Mouse (Mus musculus): ENCODE data around the gene Timm44.

Gene Timm44

DNA sequence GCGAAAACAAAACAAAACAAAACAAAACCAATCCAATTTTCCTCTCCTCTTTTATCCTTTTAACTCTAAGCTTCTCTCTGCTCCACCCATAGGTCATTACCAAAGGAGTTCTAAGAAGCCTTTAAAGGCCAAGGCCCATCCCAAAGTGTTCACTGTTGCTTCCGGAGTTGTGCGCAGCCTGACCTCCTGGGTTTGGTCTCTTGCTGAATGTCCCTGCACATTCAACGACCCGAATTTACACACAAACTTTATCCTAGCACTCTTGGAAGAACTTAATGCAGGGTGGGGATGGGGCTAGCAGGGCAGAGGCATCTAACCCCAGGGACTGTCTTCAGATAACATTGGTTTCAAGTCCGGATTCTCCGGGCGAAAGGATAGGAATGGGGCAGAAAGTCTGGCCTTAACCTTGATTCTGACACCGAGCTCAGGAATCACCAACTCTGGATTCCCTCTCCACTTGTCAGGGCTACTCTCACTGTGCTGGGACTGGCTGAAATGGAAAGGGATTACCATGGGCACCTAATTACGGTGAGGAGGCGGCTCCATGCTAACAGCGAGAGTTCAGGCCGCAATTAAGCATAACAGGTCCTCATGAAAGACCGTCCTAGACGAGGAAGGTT is 37.8 kb downstream of the Timm44 start:
- no peak for DNase-seq

DNA sequence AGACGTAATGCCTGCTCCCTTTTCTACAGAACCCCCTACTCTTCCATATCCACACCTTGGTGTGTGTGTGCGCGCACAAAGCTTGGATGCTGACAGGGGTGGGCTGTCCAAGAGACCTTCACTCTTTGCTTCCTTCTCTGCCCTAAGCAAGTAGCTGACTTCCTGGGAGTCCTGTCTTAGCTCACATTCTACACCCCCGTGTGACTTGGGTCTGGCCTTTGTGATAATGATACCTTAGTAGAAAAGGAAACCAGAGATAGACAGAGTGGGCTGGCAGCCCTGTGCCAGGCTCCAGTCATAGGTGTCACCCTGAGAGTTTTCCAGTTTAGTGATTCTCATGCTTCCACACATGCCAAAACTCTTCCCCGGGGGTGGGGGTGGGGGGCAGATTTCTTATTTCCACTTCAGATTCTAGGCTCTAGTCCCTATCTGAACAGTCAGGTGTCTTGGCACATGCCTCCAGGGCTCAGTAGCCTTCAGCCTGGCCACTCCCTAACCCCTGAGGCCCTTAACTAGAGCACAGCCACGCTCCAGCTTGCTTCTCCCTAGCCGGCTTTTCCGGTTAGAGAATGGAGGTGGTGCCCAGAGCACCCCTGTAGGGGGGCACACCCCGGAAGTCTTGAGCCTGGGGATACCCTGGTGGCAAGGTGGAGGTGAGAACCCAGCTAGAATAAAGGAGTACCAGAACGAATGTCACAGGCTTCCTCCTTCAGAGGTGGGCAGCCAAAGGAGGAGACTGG is 44.9 kb downstream of the Timm44 start:
- no peak for DNase-seq

DNA sequence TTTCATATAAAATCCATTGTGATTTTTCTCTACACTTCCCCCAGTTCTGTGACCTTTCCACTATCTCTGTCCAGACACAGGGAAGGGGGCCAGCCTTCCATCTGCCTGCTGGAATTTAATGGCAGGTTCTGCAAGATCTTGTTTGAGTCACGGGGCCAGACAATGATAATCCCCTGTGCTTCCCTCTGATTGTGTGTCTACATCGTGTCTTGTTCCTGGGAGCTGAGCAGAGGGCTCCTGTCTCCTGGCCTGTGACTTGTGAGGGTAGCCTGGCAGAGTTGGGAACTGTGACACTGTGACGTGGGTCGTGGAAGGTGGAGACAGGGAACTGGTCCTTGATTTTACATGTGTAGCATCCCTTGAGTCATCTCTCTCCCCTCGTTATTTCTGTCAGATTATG is 45.9 kb downstream of the Timm44 start:
- no peak for DNase-seq

DNA sequence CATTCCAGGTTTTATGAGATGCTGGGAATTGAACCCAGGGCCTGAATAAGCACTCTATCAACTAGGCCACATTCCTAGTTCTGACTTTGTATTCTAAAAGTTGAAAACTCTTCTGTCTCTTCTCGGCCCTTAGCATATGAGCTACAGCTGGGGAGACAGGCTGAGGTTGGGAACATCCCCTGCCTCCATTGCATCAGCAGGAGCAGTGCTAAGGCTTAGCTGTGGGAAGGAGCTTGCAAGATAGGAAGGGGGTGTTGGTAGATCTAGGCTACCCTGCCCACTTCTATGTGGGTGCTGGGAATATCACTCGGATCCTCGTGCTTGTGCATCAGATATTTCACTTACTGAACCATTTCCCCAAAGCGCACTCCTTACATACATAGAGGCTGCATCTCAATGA is 47.8 kb downstream of the Timm44 start:
- no peak for DNase-seq

DNA sequence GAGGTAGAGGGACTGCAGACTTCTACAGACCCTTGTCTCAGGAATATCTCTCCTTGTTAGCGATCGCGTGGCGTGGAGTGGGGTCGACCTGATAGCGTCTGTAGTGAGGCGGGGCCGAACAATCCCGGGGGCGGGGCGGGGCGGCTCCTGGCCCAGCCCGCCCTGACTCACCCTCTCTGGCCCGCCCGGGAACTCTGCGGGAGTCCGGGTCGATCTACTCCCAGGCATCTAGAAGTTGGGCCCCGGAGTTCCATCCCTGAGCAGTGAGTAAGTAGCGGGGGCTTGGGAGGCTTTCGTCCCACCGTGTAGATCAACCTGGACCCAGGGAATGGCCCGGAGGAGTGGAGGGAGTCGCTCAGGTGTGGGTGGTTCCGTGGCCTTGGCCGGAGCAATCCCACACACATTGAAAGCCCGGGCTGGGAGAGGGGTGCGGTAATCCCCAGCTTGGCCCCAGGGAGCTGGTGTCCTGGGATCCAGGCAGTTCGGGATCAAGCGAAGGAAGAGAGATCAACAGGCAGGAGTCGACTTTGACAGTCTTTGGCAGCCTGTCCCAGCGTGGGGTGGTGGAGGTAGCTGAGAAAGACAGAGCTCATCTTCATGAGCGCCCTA is 48.9 kb downstream of the Timm44 start, which contains the start of gene Lrrc8e:
Gene Lrrc8e, plus strand, starts transcription at position 89 of the 609 bp plus-strand sequence.
- no peak for DNase-seq

DNA sequence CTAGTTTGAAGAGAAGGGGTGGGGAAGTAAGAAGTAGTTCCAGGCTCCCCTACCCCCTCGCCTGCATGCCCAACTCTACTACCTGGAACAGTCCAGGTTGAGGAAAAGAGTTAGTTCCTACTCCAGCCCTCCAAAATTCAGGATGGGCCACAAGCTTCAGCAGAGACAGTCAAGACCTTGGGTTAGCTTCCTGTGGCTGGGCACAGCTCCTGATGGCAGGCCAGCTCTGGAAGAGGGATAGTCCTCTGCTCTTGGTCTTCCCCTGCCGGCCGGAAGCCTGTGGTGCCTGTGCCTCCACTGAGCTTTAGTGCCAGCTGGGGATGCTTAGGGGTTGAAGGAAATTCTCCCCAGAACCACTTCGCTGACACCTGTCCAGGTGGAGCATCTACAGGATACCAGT is 49.4 kb downstream of the Timm44 start:
- DNase-seq: no peak

DNA sequence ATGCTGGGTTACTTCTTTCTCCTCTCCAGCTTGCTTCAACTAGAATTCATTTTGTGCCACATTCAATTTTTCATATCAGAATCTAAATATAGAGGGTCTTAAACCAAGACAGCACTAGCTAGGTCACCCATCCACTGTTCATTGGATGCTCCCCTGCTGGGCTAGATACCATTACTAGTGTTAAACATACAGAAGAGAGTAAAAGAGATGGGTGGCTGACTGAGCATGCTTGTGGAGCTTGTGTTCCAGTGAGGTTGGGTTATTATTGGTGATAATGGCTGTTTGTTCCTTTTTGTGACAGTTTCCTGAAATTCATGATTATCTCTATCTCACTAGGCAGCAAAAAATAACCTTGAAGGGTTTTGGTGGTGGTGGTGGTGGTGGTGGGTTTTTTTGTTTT is 53.7 kb downstream of the Timm44 start:
- no peak for DNase-seq

DNA sequence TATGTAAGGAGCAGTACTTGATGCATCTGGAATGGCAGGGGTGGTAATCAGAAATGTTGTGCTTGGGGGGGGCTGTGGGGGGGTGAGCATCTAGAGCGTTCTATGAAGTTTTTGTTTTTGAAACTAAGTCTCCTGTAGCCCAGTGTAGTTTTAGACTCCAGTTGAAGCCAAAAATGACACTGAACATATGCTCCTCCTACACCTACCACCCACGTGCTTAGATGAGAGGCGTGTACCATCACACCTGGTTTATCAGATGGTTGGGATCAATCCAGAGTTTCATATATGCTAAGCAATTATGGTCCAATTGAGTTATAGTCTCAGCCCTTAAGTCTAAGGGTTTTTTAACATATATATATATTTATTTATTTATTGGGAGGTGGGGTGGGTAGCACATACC is 56.1 kb downstream of the Timm44 start:
- DNase-seq: no peak

DNA sequence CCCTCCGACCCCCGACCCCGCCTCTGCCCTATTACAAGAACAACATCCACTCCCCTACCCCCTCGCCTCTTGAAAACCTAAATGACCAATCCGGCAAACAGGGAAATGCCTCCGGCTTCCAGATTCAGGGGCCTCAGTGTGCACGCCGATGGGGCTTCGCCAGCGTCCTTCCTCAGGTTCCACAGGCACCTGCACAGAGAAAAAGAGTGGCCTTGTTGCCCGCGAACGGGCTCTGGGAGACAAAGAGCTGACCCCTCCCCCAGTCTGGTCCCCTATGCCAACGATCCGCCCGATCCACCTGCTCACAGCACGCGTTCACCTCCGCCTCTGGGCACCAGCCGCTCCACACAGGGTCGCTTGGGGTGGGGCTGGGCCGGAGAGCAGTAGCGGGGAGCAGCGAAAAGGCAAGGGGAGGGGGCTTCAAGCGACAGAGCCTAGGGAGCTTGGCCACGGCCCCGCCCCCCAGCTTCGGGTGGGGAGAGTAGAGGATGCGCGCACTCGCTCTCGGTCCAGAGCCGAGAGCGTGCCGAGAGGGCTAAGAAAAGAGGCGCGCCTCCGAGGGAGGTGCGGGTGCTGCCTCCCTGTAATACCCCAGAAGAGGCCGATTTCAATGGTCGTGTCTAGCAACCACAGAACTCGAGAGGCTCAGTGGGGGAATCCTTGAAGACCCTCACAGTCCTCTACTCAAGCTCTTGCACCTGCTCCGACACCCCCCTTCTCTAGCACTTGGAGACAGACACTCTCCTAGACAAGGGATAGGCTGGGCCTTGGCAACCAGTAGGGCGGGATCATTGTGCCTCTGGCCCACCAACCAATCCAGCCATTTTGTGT is 58.7 kb downstream of the Timm44 start, which contains the start of gene Prr36:
Gene Prr36, minus strand, starts transcription at position 669 of the 831 bp plus-strand sequence.
- no peak for DNase-seq

DNA sequence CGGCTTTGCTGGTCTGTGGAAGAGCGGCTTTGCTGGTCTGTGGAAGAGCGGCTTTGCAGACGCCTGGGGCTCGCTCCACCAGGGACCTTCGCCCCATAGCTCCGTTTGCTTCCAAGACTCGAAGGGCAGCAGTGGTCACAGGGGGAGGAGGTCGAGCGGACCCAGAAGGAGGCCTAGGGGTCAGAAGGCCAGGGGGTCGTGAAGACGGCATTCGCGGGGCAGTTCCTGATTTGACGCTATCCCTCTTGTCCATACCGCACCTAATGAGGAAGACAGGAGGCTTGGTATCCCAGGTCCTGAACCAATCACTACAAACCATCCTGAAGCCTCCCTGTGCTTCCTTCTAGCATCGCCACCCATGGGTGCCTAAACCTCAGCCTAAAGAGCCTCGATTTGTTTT is 59.4 kb downstream of the Timm44 start:
- no peak for DNase-seq

DNA sequence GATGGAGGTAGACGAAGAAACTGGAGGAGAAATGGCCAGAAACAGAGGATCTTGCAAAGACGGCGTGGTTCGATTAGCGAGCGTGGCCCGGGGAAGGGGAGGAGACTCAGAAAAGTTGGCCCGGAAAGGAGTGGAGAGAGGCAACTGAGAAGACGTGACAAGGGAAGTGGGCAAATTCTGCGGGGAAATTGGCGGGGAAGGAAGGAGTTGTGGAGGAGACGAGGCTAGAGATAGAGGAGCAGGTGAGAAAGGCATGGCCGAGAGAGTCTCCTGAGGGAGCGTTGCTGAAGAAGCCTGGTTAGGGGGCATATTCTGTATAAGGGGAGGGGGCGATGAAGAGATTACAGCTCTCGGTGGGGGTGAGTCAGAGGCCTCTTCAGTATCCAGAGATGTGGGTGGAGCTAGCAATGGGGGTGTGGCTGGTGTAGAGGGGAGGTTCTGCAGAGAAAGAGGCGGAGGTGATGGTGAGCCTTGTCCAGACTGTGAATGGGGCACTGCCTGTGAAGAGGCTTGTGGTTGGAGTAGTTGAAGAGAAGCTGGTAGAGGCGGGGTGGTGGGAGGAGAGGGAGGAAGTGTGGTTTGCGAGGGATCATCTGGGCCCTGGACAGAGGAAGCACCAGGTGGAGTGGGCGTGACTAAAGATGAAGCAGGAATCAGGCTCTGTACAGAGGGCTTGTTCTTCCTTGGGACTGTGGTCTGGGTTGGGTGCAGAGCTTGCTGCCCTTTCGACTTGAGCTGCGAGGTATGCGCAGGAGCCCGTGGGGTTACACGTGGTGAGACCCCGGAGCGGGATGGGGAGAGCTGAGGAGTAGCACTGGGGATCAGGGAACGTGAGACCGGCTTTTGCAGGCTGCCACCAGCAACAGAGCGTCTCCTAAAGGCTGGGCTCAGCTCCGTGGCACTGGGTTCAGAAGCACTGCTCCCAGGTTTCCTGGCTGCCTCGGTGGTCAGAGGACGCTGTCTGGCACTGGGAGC is 61.4 kb downstream of the Timm44 start:
- DNase-seq: peak; percentile 33 to 51

DNA sequence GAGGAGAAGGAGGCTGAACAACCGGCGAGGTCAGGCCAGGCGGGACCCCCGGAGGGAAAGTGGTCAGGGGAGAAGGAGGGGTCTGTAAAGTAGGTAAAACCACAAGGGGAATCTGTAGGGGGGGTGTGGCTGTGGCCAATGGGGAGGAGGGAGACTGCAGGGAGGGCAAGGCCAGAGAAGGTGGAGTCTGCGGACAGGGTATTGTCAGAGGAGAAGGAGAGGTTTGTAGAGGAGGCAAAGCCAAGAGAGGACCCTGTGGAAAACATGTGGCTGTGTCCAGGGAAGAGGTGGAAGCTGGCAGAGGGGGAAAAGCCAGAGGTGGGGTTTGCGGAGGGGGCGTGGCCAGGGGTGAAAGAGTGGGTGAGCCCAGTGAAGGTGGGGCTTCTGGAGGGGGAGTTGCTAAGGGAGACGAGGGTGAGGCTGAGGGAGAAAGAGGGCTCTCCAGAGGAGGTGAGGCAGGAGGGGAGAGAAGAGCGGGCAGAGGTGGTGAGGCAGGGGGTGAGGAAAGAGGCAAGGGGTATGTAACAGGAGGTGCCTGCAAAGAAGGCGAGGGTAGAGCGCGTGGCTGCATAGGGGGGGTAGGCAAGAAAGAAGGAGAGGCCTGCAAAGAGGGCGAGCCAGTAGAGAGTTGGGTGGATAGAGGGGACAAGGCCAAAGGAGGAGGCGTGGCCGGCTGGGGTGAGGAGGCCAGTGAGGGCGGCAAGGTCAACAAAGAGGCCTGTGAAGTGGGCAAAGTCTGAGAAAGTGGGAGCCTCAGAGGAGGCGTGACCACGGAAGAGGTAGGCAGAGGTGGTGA is 62.3 kb downstream of the Timm44 start:
- DNase-seq: peak; percentile 48 to 60

DNA sequence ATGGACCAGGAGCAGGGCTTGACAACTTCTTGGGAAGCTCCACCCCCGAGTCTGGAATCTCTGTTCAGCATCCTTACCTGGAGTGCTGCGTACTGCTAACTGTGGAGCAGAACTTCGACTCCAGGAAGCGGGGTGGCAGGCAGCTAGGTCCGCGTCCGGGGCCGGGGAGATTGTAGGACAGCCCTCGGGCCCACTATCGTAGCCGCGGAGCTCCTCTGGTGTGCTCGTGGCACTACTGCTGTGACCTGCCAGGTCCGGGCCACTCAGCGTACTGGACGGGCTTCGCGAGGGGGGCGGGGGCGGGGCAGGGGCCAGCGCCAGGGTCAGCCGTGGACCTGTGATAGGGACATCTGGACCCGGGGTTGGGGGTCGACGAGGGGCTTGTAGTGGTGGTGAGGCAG is 62.9 kb downstream of the Timm44 start:
- DNase-seq: no peak

DNA sequence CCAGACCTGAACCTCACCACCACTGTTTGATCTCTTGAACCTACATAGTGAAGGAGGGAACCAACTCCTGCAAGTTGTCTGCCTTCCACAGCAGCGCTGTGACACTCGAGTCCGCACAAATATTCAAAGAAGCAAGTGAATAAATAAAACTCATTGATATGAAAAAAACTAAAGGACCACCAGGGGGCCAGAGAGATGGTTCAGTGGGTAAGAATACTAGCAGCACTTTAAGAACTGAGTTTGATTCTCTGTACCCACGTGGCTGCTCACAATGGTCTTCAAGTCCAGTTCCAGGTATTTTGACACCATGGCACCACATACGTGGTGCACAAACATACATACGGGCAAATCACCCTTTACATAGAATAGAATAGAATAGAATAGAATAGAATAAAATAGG is 64.6 kb downstream of the Timm44 start:
- DNase-seq: no peak
